In the genomic region with DNA sequence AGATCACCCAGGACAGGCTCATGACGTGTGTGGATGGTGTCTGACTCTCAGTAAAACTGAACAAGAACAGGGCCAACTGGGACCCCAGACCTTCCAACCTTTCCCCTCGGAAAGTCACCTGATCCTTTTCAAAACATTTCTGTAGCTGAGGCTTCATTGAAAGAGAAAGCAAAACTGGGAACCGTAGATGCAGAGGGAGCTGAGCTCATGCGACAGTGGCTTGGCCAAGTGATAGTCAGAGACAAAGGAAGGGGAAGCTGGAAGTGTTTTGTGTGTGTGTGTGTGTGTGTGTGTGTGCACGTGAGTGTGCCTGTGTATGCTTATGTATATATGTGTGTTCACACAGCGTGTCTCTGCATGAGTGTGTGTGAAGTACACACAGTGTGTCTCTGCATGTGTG, we compare ENCODE assay signal across 22 mouse cellular contexts. TPM values are rescaled to one million over a fixed set of nuclear protein-coding genes. Genes with fewer than 3 reads are reported as not detected.
"Had no signal": no experiment of that assay in that cellular context is flagged by ENCODE, and none has a peak within 500 bp of the region (broad histone marks: within the 10 kb centered on the region; RNA-seq: fewer than 3 reads in every experiment).

No protein-coding gene starts in this region.

- H3K4me3 ChIP-seq: intestine, embryonic 15.5 days; limb, embryonic 10.5 days; limb, embryonic 13.5 days; liver, embryonic 13.5 days; midbrain, embryonic 12.5 days; midbrain, embryonic 15.5 days; neural tube, embryonic 12.5 days; neural tube, embryonic 15.5 days; stomach, embryonic 15.5 days had no signal

- H3K27ac ChIP-seq: intestine, embryonic 15.5 days; limb, embryonic 10.5 days; limb, embryonic 13.5 days; liver, embryonic 13.5 days; macrophage; midbrain, embryonic 12.5 days; midbrain, embryonic 15.5 days; neural tube, embryonic 12.5 days; neural tube, embryonic 15.5 days; stomach, embryonic 15.5 days had no signal

- H3K4me2 ChIP-seq: intestine, embryonic 15.5 days; limb, embryonic 13.5 days; liver, embryonic 13.5 days; lung, embryonic 14.5 days; midbrain, embryonic 12.5 days; midbrain, embryonic 15.5 days; neural tube, embryonic 12.5 days; neural tube, embryonic 15.5 days; stomach, embryonic 15.5 days had no signal

- H3K36me3 ChIP-seq: intestine, embryonic 15.5 days; limb, embryonic 10.5 days; limb, embryonic 13.5 days; liver, embryonic 13.5 days; midbrain, embryonic 12.5 days; midbrain, embryonic 15.5 days; neural tube, embryonic 12.5 days; neural tube, embryonic 15.5 days; stomach, embryonic 15.5 days had no signal

- ATAC-seq: intestine, embryonic 15.5 days; lung, postnatal 0 days; midbrain, embryonic 15.5 days had no signal

- H3K4me1 ChIP-seq: intestine, embryonic 15.5 days; limb, embryonic 10.5 days; limb, embryonic 13.5 days; liver, embryonic 13.5 days; midbrain, embryonic 12.5 days; midbrain, embryonic 15.5 days; neural tube, embryonic 12.5 days; neural tube, embryonic 15.5 days; stomach, embryonic 15.5 days had no signal

- H3K9ac ChIP-seq: intestine, embryonic 15.5 days; limb, embryonic 13.5 days; liver, embryonic 13.5 days; lung, embryonic 14.5 days; midbrain, embryonic 12.5 days; midbrain, embryonic 15.5 days; neural tube, embryonic 12.5 days; neural tube, embryonic 15.5 days; stomach, embryonic 15.5 days had no signal

- DNase-seq: kidney, adult 11 months; kidney, adult 8-10 months; kidney, postnatal 4 days; liver; liver, embryonic 13.5 days; lung, embryonic 14.5 days; right cerebral cortex, adult 18-20 months; right cerebral cortex, postnatal 14 days; spleen, adult 18-20 months; thymus, adult 18-20 months; thymus, postnatal 36 days had no signal

- H3K27me3 ChIP-seq: intestine, embryonic 15.5 days; limb, embryonic 13.5 days; liver, embryonic 13.5 days; midbrain, embryonic 12.5 days; midbrain, embryonic 15.5 days; neural tube, embryonic 12.5 days; neural tube, embryonic 15.5 days; stomach, embryonic 15.5 days had no signal

- H3K9me3 ChIP-seq: intestine, embryonic 15.5 days; limb, embryonic 10.5 days; limb, embryonic 13.5 days; liver, embryonic 13.5 days; midbrain, embryonic 12.5 days; midbrain, embryonic 15.5 days; neural tube, embryonic 12.5 days; neural tube, embryonic 15.5 days; stomach, embryonic 15.5 days had no signal

RNA-seq across cellular contexts. Expression of a gene that starts 59.9 kb away (rescaled TPM):
- polyA plus RNA-seq: limb, embryonic 10.5 days; macrophage; urinary bladder, adult 2 months had no signal
